Mouse (Mus musculus): ENCODE results near the gene Tcf7l1. TPM values are rescaled to one million over a fixed set of nuclear protein-coding genes. Genes with fewer than 3 reads are reported as not detected.
A peak's percentile ranks its signal among the peaks of the same experiment; 100 is the strongest.

Gene Tcf7l1
- polyA plus RNA-seq, 1 experiment from 2014 or later = 23.7 TPM

- H3K27ac ChIP-seq = peak overlapping the region; percentile 19
- no peak overlapping the region for H3K4me3 ChIP-seq (replicated peaks)
- H3K9me3 ChIP-seq = no peaks in the 10 kb centered on the region
- H3K4me2 ChIP-seq = no peak overlapping the region
- ATAC-seq (ENCODE audit: insufficient read depth, low FRiP score, low read depth) = no peak
- H3K27me3 ChIP-seq (replicated peaks) = no peaks in the 10 kb centered on the region
- peaks cover 44% of the 10 kb centered on the region for H3K4me1 ChIP-seq
- no peak overlapping the region for H3K9ac ChIP-seq
- no peaks in the 10 kb centered on the region for H3K36me3 ChIP-seq
Observed at GRCm38 (mm10) chr6:72673751-72674150, 115.3 kb downstream of the Tcf7l1 start.

- 58% methylated on average over 8 of the region's 8 CpGs for WGBS
- Histone ChIP-seq H3K4me2 (no peak overlapping the region), H3K27ac (no peak overlapping the region), H3K4me3 (replicated peaks) (no peak overlapping the region), H3K4me1 (peaks cover 19% of the 10 kb centered on the region; the same call in 1 of the 2 replicates), H3K9me3 (no peaks in the 10 kb centered on the region), H3K27me3 (replicated peaks) (no peaks in the 10 kb centered on the region), H3K9ac (no peak overlapping the region), H3K36me3 (no peaks in the 10 kb centered on the region)
- no peak for ATAC-seq (ENCODE audit: insufficient read depth, low FRiP score, low read depth)
Observed at GRCm38 (mm10) chr6:72671129-72671528, 117.9 kb downstream of the Tcf7l1 start.

- H3K4me1 ChIP-seq = peaks cover 35% of the 10 kb centered on the region
- no peak overlapping the region for H3K27ac ChIP-seq
- H3K27me3 ChIP-seq (replicated peaks) = no peaks in the 10 kb centered on the region
- no peak for ATAC-seq (ENCODE audit: insufficient read depth, low FRiP score, low read depth)
- no peaks in the 10 kb centered on the region for H3K36me3 ChIP-seq
- H3K9me3 ChIP-seq = no peaks in the 10 kb centered on the region
- H3K4me2 ChIP-seq = no peak overlapping the region
- WGBS = 57% methylated on average over 4 of the region's 4 CpGs
- no peak overlapping the region for H3K9ac ChIP-seq
- no peak overlapping the region for H3K4me3 ChIP-seq (replicated peaks)
Observed at GRCm38 (mm10) chr6:72667021-72667420, 122.0 kb downstream of the Tcf7l1 start.

- Histone ChIP-seq H3K9me3 (no peaks in the 10 kb centered on the region), H3K9ac (no peak overlapping the region), H3K36me3 (no peaks in the 10 kb centered on the region), H3K4me2 (no peak overlapping the region), H3K27me3 (replicated peaks) (no peaks in the 10 kb centered on the region), H3K4me1 (peaks cover 50% of the 10 kb centered on the region), H3K4me3 (replicated peaks) (no peak overlapping the region), H3K27ac (peak overlapping the region; percentile 3; the same call in 1 of the 2 replicates)
- ATAC-seq (ENCODE audit: insufficient read depth, low FRiP score, low read depth) = no peak
- 48% methylated on average over 8 of the region's 8 CpGs for WGBS
Observed at GRCm38 (mm10) chr6:72664290-72664689, 124.8 kb downstream of the Tcf7l1 start.

GRCm38 (mm10) chr6:72663000-72663399, 126.1 kb downstream of the Tcf7l1 start:
- ATAC-seq (ENCODE audit: insufficient read depth, low FRiP score, low read depth) = 0 out of 2 replicates have a peak, but pooled peaks have one; percentile 25
- H3K27ac ChIP-seq = peak overlapping the region; percentile 73
- peaks cover 50% of the 10 kb centered on the region for H3K4me1 ChIP-seq

GRCm38 (mm10) chr6:72660391-72660720, 128.7 kb downstream of the Tcf7l1 start:
- Histone ChIP-seq H3K4me3 (replicated peaks) (no peak overlapping the region), H3K27me3 (replicated peaks) (no peaks in the 10 kb centered on the region), H3K4me1 (peaks cover 58% of the 10 kb centered on the region), H3K9me3 (no peaks in the 10 kb centered on the region), H3K27ac (peak overlapping the region; percentile 60), H3K4me2 (no peak overlapping the region), H3K36me3 (no peaks in the 10 kb centered on the region), H3K9ac (no peak overlapping the region)
- 61% methylated on average over 6 of the region's 6 CpGs for WGBS
- 0 out of 2 replicates have a peak, but pooled peaks have one; percentile 3 for ATAC-seq (ENCODE audit: insufficient read depth, low FRiP score, low read depth)

More at GRCm38 (mm10) chr6:72663000-72663399, 126.1 kb downstream of the Tcf7l1 start:
- H3K9me3 ChIP-seq = no peaks in the 10 kb centered on the region
- no peak overlapping the region for H3K4me3 ChIP-seq (replicated peaks)
- H3K9ac ChIP-seq = no peak overlapping the region
- H3K27me3 ChIP-seq (replicated peaks) = no peaks in the 10 kb centered on the region
- WGBS = 14% methylated on average over 1 of the region's 1 CpGs
- H3K36me3 ChIP-seq = no peaks in the 10 kb centered on the region
- no peak overlapping the region for H3K4me2 ChIP-seq

- Histone ChIP-seq H3K4me2 (no peak overlapping the region), H3K4me1 (peaks cover 61% of the 10 kb centered on the region), H3K4me3 (replicated peaks) (no peak overlapping the region), H3K27ac (peak overlapping the region; percentile 60), H3K9ac (no peak overlapping the region), H3K9me3 (no peaks in the 10 kb centered on the region), H3K27me3 (replicated peaks) (no peaks in the 10 kb centered on the region), H3K36me3 (no peaks in the 10 kb centered on the region)
- WGBS = 40% methylated on average over 8 of the region's 8 CpGs
- peak; percentile 8; the same call in 1 of the 2 replicates for ATAC-seq (ENCODE audit: insufficient read depth, low FRiP score, low read depth)
Observed at GRCm38 (mm10) chr6:72659717-72660390, 129.2 kb downstream of the Tcf7l1 start.

- 63% methylated on average over 3 of the region's 3 CpGs for WGBS
- ATAC-seq (ENCODE audit: insufficient read depth, low FRiP score, low read depth) = no peak
Observed at GRCm38 (mm10) chr6:72658006-72658405, 131.0 kb downstream of the Tcf7l1 start.

GRCm38 (mm10) chr6:72656053-72656442, 133.0 kb downstream of the Tcf7l1 start:
- H3K4me3 ChIP-seq (replicated peaks) = no peak overlapping the region
- ATAC-seq (ENCODE audit: insufficient read depth, low FRiP score, low read depth) = 0 out of 2 replicates have a peak, but pooled peaks have one; percentile 32
- no peaks in the 10 kb centered on the region for H3K27me3 ChIP-seq (replicated peaks)
- H3K9ac ChIP-seq = no peak overlapping the region
- H3K9me3 ChIP-seq = no peaks in the 10 kb centered on the region
- peaks cover 57% of the 10 kb centered on the region for H3K4me1 ChIP-seq
- H3K27ac ChIP-seq = peak overlapping the region; percentile 91
- 72% methylated on average over 7 of the region's 7 CpGs for WGBS
- peak overlapping the region; percentile 46 for H3K4me2 ChIP-seq
- no peaks in the 10 kb centered on the region for H3K36me3 ChIP-seq

More at GRCm38 (mm10) chr6:72658006-72658405, 131.0 kb downstream of the Tcf7l1 start:
- H3K4me1 ChIP-seq = peaks cover 60% of the 10 kb centered on the region
- no peak overlapping the region for H3K27ac ChIP-seq
- H3K9me3 ChIP-seq = no peaks in the 10 kb centered on the region
- H3K4me3 ChIP-seq (replicated peaks) = no peak overlapping the region
- H3K27me3 ChIP-seq (replicated peaks) = no peaks in the 10 kb centered on the region
- H3K9ac ChIP-seq = no peak overlapping the region
- no peaks in the 10 kb centered on the region for H3K36me3 ChIP-seq
- no peak overlapping the region for H3K4me2 ChIP-seq

- Histone ChIP-seq H3K4me1 (peaks cover 56% of the 10 kb centered on the region), H3K9me3 (no peaks in the 10 kb centered on the region), H3K27ac (peak overlapping the region; percentile 91), H3K27me3 (replicated peaks) (no peaks in the 10 kb centered on the region), H3K4me2 (peak overlapping the region; percentile 46), H3K9ac (no peak overlapping the region), H3K36me3 (no peaks in the 10 kb centered on the region), H3K4me3 (replicated peaks) (peak overlapping the region; percentile 19)
- peak; percentile 76 for ATAC-seq (ENCODE audit: insufficient read depth, low FRiP score, low read depth)
- 22% methylated on average over 20 of the region's 20 CpGs for WGBS
Observed at GRCm38 (mm10) chr6:72655309-72656052, 133.6 kb downstream of the Tcf7l1 start.

GRCm38 (mm10) chr6:72654355-72654754, 134.7 kb downstream of the Tcf7l1 start:
- Histone ChIP-seq H3K9ac (no peak overlapping the region), H3K27me3 (replicated peaks) (no peaks in the 10 kb centered on the region), H3K27ac (peak overlapping the region; percentile 91; the same call in 1 of the 2 replicates), H3K36me3 (no peaks in the 10 kb centered on the region), H3K4me1 (peaks cover 51% of the 10 kb centered on the region), H3K4me3 (replicated peaks) (no peak overlapping the region), H3K4me2 (no peak overlapping the region), H3K9me3 (no peaks in the 10 kb centered on the region)
- no peak for ATAC-seq (ENCODE audit: insufficient read depth, low FRiP score, low read depth)
- WGBS = 90% methylated on average over 6 of the region's 6 CpGs

GRCm38 (mm10) chr6:72653419-72653818, 135.6 kb downstream of the Tcf7l1 start:
- Histone ChIP-seq H3K36me3 (no peaks in the 10 kb centered on the region), H3K4me2 (peak overlapping the region; percentile 8; the same call in 1 of the 2 replicates), H3K27ac (peak overlapping the region; percentile 91), H3K4me1 (peaks cover 55% of the 10 kb centered on the region), H3K4me3 (replicated peaks) (no peak overlapping the region), H3K9ac (no peak overlapping the region), H3K9me3 (no peaks in the 10 kb centered on the region), H3K27me3 (replicated peaks) (no peaks in the 10 kb centered on the region)
- no peak for ATAC-seq (ENCODE audit: insufficient read depth, low FRiP score, low read depth)
- WGBS = 52% methylated on average over 7 of the region's 7 CpGs

Data from stomach, embryonic 15.5 days (tissue).